Mouse (Mus musculus): ENCODE data around the gene Nol4l. TPM values are rescaled to one million over a fixed set of nuclear protein-coding genes. Genes with fewer than 3 reads are reported as not detected.

Gene Nol4l
- polyA plus RNA-seq, 1 experiment = 47.5 TPM

- 91% methylated on average over 1 of the region's 1 CpGs for WGBS
- H3K4me3 ChIP-seq (ENCODE audit: low read depth, low read length) = no peak overlapping the region
- no peaks in the 10 kb centered on the region for H3K27me3 ChIP-seq (ENCODE audit: control insufficient read depth, insufficient read depth, low read length)
- H3K27ac ChIP-seq (ENCODE audit: insufficient read depth, low read depth, low read length) = no peak overlapping the region
- peaks cover 3% of the 10 kb centered on the region; the same call in 1 of the 2 replicates for H3K4me1 ChIP-seq (ENCODE audit: control insufficient read depth, insufficient read depth, insufficient read length, low read length)
- no peak for TF ChIP-seq POLR2A (IDR thresholded peaks at IDR 0.05; ENCODE audit: low read depth, low read length)
- TF ChIP-seq CTCF (IDR thresholded peaks at IDR 0.05; ENCODE audit: extremely low read depth, insufficient read length, insufficient replicate concordance, low read depth, low read length) = no peak
- peaks cover 52% of the 10 kb centered on the region for H3K36me3 ChIP-seq (ENCODE audit: control insufficient read depth, insufficient read depth, low read length)
Observed at GRCm38 (mm10) chr2:153418381-153418780, 111.4 kb downstream of the Nol4l start.

GRCm38 (mm10) chr2:153417841-153418240 is 111.9 kb downstream of the Nol4l start:
- Histone ChIP-seq H3K4me1 (ENCODE audit: control insufficient read depth, insufficient read depth, insufficient read length, low read length) (no peaks in the 10 kb centered on the region; the same call in 1 of the 2 replicates), H3K4me3 (ENCODE audit: low read depth, low read length) (no peak overlapping the region), H3K27ac (ENCODE audit: insufficient read depth, low read depth, low read length) (no peak overlapping the region), H3K36me3 (ENCODE audit: control insufficient read depth, insufficient read depth, low read length) (peaks cover 54% of the 10 kb centered on the region), H3K27me3 (ENCODE audit: control insufficient read depth, insufficient read depth, low read length) (no peaks in the 10 kb centered on the region)
- TF ChIP-seq CTCF (IDR thresholded peaks at IDR 0.05; ENCODE audit: extremely low read depth, insufficient read length, insufficient replicate concordance, low read depth, low read length) (no peak), POLR2A (IDR thresholded peaks at IDR 0.05; ENCODE audit: low read depth, low read length) (no peak)
- WGBS = 92% methylated on average over 12 of the region's 12 CpGs

- Histone ChIP-seq H3K36me3 (ENCODE audit: control insufficient read depth, insufficient read depth, low read length) (peaks cover 75% of the 10 kb centered on the region), H3K27me3 (ENCODE audit: control insufficient read depth, insufficient read depth, low read length) (no peaks in the 10 kb centered on the region), H3K4me1 (ENCODE audit: control insufficient read depth, insufficient read depth, insufficient read length, low read length) (no peaks in the 10 kb centered on the region), H3K4me3 (ENCODE audit: low read depth, low read length) (no peak overlapping the region), H3K27ac (ENCODE audit: insufficient read depth, low read depth, low read length) (no peak overlapping the region)
- peak; percentile 36; the same call in 1 of the 2 replicates for TF ChIP-seq CTCF (IDR thresholded peaks at IDR 0.05; ENCODE audit: extremely low read depth, insufficient read length, insufficient replicate concordance, low read depth, low read length)
- no peak for TF ChIP-seq POLR2A (IDR thresholded peaks at IDR 0.05; ENCODE audit: low read depth, low read length)
- 41% methylated on average over 2 of the region's 2 CpGs for WGBS
Observed at GRCm38 (mm10) chr2:153414607-153415006, 115.2 kb downstream of the Nol4l start.

- Histone ChIP-seq H3K27me3 (ENCODE audit: control insufficient read depth, insufficient read depth, low read length) (no peaks in the 10 kb centered on the region), H3K36me3 (ENCODE audit: control insufficient read depth, insufficient read depth, low read length) (peaks cover 68% of the 10 kb centered on the region), H3K4me3 (ENCODE audit: low read depth, low read length) (no peak overlapping the region), H3K27ac (ENCODE audit: insufficient read depth, low read depth, low read length) (no peak overlapping the region), H3K4me1 (ENCODE audit: control insufficient read depth, insufficient read depth, insufficient read length, low read length) (no peaks in the 10 kb centered on the region)
- TF ChIP-seq POLR2A (IDR thresholded peaks at IDR 0.05; ENCODE audit: low read depth, low read length) (no peak), CTCF (IDR thresholded peaks at IDR 0.05; ENCODE audit: extremely low read depth, insufficient read length, insufficient replicate concordance, low read depth, low read length) (no peak)
- 63% methylated on average over 6 of the region's 6 CpGs for WGBS
Observed at GRCm38 (mm10) chr2:153412563-153412962, 117.2 kb downstream of the Nol4l start.

GRCm38 (mm10) chr2:153411557-153411956 is 118.2 kb downstream of the Nol4l start:
- 81% methylated on average over 9 of the region's 9 CpGs for WGBS
- no peaks in the 10 kb centered on the region for H3K4me1 ChIP-seq (ENCODE audit: control insufficient read depth, insufficient read depth, insufficient read length, low read length)
- H3K4me3 ChIP-seq (ENCODE audit: low read depth, low read length) = no peak overlapping the region
- H3K27me3 ChIP-seq (ENCODE audit: control insufficient read depth, insufficient read depth, low read length) = no peaks in the 10 kb centered on the region
- H3K36me3 ChIP-seq (ENCODE audit: control insufficient read depth, insufficient read depth, low read length) = peaks cover 60% of the 10 kb centered on the region
- TF ChIP-seq POLR2A (IDR thresholded peaks at IDR 0.05; ENCODE audit: low read depth, low read length) (no peak), CTCF (IDR thresholded peaks at IDR 0.05; ENCODE audit: extremely low read depth, insufficient read length, insufficient replicate concordance, low read depth, low read length) (no peak)
- H3K27ac ChIP-seq (ENCODE audit: insufficient read depth, low read depth, low read length) = no peak overlapping the region

GRCm38 (mm10) chr2:153408971-153409370 is 120.8 kb downstream of the Nol4l start:
- 76% methylated on average over 3 of the region's 3 CpGs for WGBS
- TF ChIP-seq POLR2A (IDR thresholded peaks at IDR 0.05; ENCODE audit: low read depth, low read length) = no peak
- peaks cover 7% of the 10 kb centered on the region for H3K4me1 ChIP-seq (ENCODE audit: control insufficient read depth, insufficient read depth, insufficient read length, low read length)
- H3K27ac ChIP-seq (ENCODE audit: insufficient read depth, low read depth, low read length) = no peak overlapping the region
- peaks cover 47% of the 10 kb centered on the region for H3K36me3 ChIP-seq (ENCODE audit: control insufficient read depth, insufficient read depth, low read length)
- no peaks in the 10 kb centered on the region for H3K27me3 ChIP-seq (ENCODE audit: control insufficient read depth, insufficient read depth, low read length)
- no peak overlapping the region for H3K4me3 ChIP-seq (ENCODE audit: low read depth, low read length)

- TF ChIP-seq POLR2A (IDR thresholded peaks at IDR 0.05; ENCODE audit: low read depth, low read length) = no peak
- TF ChIP-seq CTCF (IDR thresholded peaks at IDR 0.05; ENCODE audit: extremely low read depth, insufficient read length, insufficient replicate concordance, low read depth, low read length) = no peak
- 65% methylated on average over 6 of the region's 6 CpGs for WGBS
Observed at GRCm38 (mm10) chr2:153406882-153407281, 122.9 kb downstream of the Nol4l start.

GRCm38 (mm10) chr2:153404882-153405281 is 124.9 kb downstream of the Nol4l start:
- 27% methylated on average over 3 of the region's 3 CpGs for WGBS
- Histone ChIP-seq H3K4me3 (ENCODE audit: low read depth, low read length) (no peak overlapping the region), H3K27me3 (ENCODE audit: control insufficient read depth, insufficient read depth, low read length) (no peaks in the 10 kb centered on the region), H3K4me1 (ENCODE audit: control insufficient read depth, insufficient read depth, insufficient read length, low read length) (peaks cover 10% of the 10 kb centered on the region), H3K36me3 (ENCODE audit: control insufficient read depth, insufficient read depth, low read length) (peaks cover 45% of the 10 kb centered on the region), H3K27ac (ENCODE audit: insufficient read depth, low read depth, low read length) (no peak overlapping the region)
- TF ChIP-seq CTCF (IDR thresholded peaks at IDR 0.05; ENCODE audit: extremely low read depth, insufficient read length, insufficient replicate concordance, low read depth, low read length) (no peak), POLR2A (IDR thresholded peaks at IDR 0.05; ENCODE audit: low read depth, low read length) (no peak)

More at GRCm38 (mm10) chr2:153406882-153407281, 122.9 kb downstream of the Nol4l start:
- peaks cover 43% of the 10 kb centered on the region for H3K36me3 ChIP-seq (ENCODE audit: control insufficient read depth, insufficient read depth, low read length)
- H3K27ac ChIP-seq (ENCODE audit: insufficient read depth, low read depth, low read length) = no peak overlapping the region
- H3K27me3 ChIP-seq (ENCODE audit: control insufficient read depth, insufficient read depth, low read length) = no peaks in the 10 kb centered on the region
- H3K4me3 ChIP-seq (ENCODE audit: low read depth, low read length) = no peak overlapping the region
- peaks cover 10% of the 10 kb centered on the region for H3K4me1 ChIP-seq (ENCODE audit: control insufficient read depth, insufficient read depth, insufficient read length, low read length)

Data from small intestine, adult 2 months (tissue).